In genomic region chr14:25768261-25768893, GRCm38 (mm10) we compare ENCODE assay signal across 8 mouse cellular contexts. TPM values are rescaled to one million over a fixed set of nuclear protein-coding genes. Genes with fewer than 3 reads are reported as not detected.
DNase-seq lines count a peak whose midpoint lies in the region; ATAC-seq and TF ChIP-seq lines count a peak whose summit lies in the region.

No protein-coding gene starts in this region.

- peak overlapping the region; percentile 81 for H3K4me3 ChIP-seq in layer of hippocampus, adult 2 months
- H3K4me3 ChIP-seq in forebrain, embryonic 14.5 days (ENCODE audit: low read depth, low read length): peak overlapping the region; percentile 51
- peak overlapping the region; percentile 74 for H3K4me3 ChIP-seq in hindbrain, embryonic 10.5 days
- peak overlapping the region; percentile 97 for H3K4me3 ChIP-seq in myocyte

- peak; percentile 47 for ATAC-seq in forebrain, embryonic 14.5 days

- peak overlapping the region; percentile 64 for H3K9ac ChIP-seq in forebrain, embryonic 14.5 days (ENCODE audit: low read length)

- H3K9me3 ChIP-seq in forebrain, embryonic 14.5 days (replicated peaks; ENCODE audit: control insufficient read depth, low read length): no peaks in the 10 kb centered on the region
- no peaks in the 10 kb centered on the region for H3K9me3 ChIP-seq in hindbrain, embryonic 10.5 days

- H3K27me3 ChIP-seq in forebrain, embryonic 14.5 days (replicated peaks; ENCODE audit: control insufficient read depth, insufficient read depth, low read length): no peaks in the 10 kb centered on the region
- H3K27me3 ChIP-seq in hindbrain, embryonic 10.5 days (ENCODE audit: insufficient read depth, poor library complexity, severe bottlenecking): peaks cover 68% of the 10 kb centered on the region
- no peaks in the 10 kb centered on the region for H3K27me3 ChIP-seq in myocyte (ENCODE audit: control insufficient read depth, insufficient read depth, insufficient read length)

- H3K4me2 ChIP-seq in forebrain, embryonic 14.5 days (ENCODE audit: low read length): peak overlapping the region; percentile 98
- peak overlapping the region; percentile 97 for H3K4me2 ChIP-seq in myocyte (ENCODE audit: low read depth)

- H3K79me2 ChIP-seq in myocyte (ENCODE audit: control insufficient read depth, insufficient read depth): peaks cover 49% of the 10 kb centered on the region

- peak overlapping the region; percentile 83 for H3ac ChIP-seq in myocyte (ENCODE audit: control insufficient read depth, insufficient read length)

- peaks cover 30% of the 10 kb centered on the region for H3K4me1 ChIP-seq in forebrain, embryonic 14.5 days (ENCODE audit: control insufficient read depth, insufficient read depth, low read length)
- H3K4me1 ChIP-seq in hindbrain, embryonic 10.5 days (replicated peaks): peaks cover 66% of the 10 kb centered on the region

- WGBS in forebrain, embryonic 14.5 days: under 1% methylated on average over 44 of the region's 50 CpGs
- WGBS in hindbrain, embryonic 10.5 days: under 1% methylated on average over 50 of the region's 50 CpGs

- TF ChIP-seq CTCF in layer of hippocampus, adult 2 months (conservative IDR thresholded peaks at IDR 0.05): no peak

- no peaks in the 10 kb centered on the region for H3K36me3 ChIP-seq in forebrain, embryonic 14.5 days (ENCODE audit: control insufficient read depth, insufficient read depth, low read length)
- no peaks in the 10 kb centered on the region for H3K36me3 ChIP-seq in hindbrain, embryonic 10.5 days
- H3K36me3 ChIP-seq in myocyte (ENCODE audit: control insufficient read depth, insufficient read depth): peaks cover 12% of the 10 kb centered on the region

- TF ChIP-seq POLR2A in myocyte (IDR thresholded peaks at IDR 0.05; ENCODE audit: insufficient read length, low read depth): no peak

- peak overlapping the region; percentile 95 for H3K27ac ChIP-seq in layer of hippocampus, adult 2 months
- 0 out of 2 replicates have a peak overlapping the region, but pooled peaks have one; percentile 9 for H3K27ac ChIP-seq in forebrain, embryonic 14.5 days (ENCODE audit: low read depth, low read length)
- H3K27ac ChIP-seq in hindbrain, embryonic 10.5 days: peak overlapping the region; percentile 84

- DNase-seq in layer of hippocampus, adult 2 months (ENCODE audit: low spot score in 2 of 2): no peak
- DNase-seq in layer of hippocampus, postnatal 25 days (ENCODE audit: extremely low spot score in 1 of 2, low spot score in 1 of 2): no peak
- peak; percentile 46 to 65 for DNase-seq in adrenal gland, adult 18-20 months (ENCODE audit: low spot score in 2 of 2)
- DNase-seq in forebrain, embryonic 14.5 days (ENCODE audit: low spot score): peak; percentile 25
- no peak for DNase-seq in hindbrain, embryonic 10.5 days (ENCODE audit: low spot score)
- DNase-seq in liver: peak; percentile 41
- DNase-seq in urinary bladder, postnatal 14 days (ENCODE audit: low spot score): peak; percentile 41

TF ChIP-seq in myocyte, 11 proteins besides CTCF, POLR2A, EP300 and RAD21:
- TF ChIP-seq MYOD1 (IDR thresholded peaks at IDR 0.05; ENCODE audit: control insufficient read depth in 1 of 3, insufficient read length in 2 of 3, low read depth in 2 of 3) (peak in 1 of 3 experiments; percentile 0), TCF12 (IDR thresholded peaks at IDR 0.05; ENCODE audit: insufficient read depth, poor library complexity, severe bottlenecking) (no peak)

RNA-seq across cellular contexts. Expression of gene Zcchc24, which starts 0.5 kb away (rescaled TPM):
- 10 to 100 TPM; 56.4 to 58.5 TPM for total RNA-seq in layer of hippocampus, adult 2 months (2021)
- 10 to 100 TPM; 56.1 to 59.0 TPM for total RNA-seq in layer of hippocampus, postnatal 25 days (2021)
- total RNA-seq in adrenal gland, adult 18-20 months (2021): 10 to 100 TPM; 18.4 to 30.0 TPM
- polyA plus RNA-seq in forebrain, embryonic 14.5 days (2014; fragmentation: Nextera tagmentation; extraction: Ambion mirVana): 8.0 and 9.8 TPM in 2 replicates
- polyA plus RNA-seq in hindbrain, embryonic 10.5 days (2016; fragmentation: Nextera tagmentation; extraction: Ambion mirVana): 8.5 and 10.5 TPM in 2 replicates
- polyA plus RNA-seq in myocyte (2012; fragmentation: generic; extraction: Trizol): 86.2 TPM

Comparison
In these comparisons a context has a peak if more than half of its experiments do, and no peak if none do; other contexts are left out.
1. DNase-seq: peak in adrenal gland, adult 18-20 months (2 of 2), forebrain, embryonic 14.5 days (single experiment), liver (single experiment) and urinary bladder, postnatal 14 days (single experiment); none in layer of hippocampus, adult 2 months (0 of 2), layer of hippocampus, postnatal 25 days (0 of 2) and hindbrain, embryonic 10.5 days (single experiment).
2. H3K27ac ChIP-seq: peak in every context shown above with its lines; median percentile 95 in layer of hippocampus, adult 2 months; 84 in hindbrain, embryonic 10.5 days; 9 in forebrain, embryonic 14.5 days.
3. Peak in every context shown above with its lines, with median percentiles within 50 percentile points of each other: H3K4me3 ChIP-seq.